Mouse (Mus musculus): ENCODE results near the gene Zfp941. TPM values are rescaled to one million over a fixed set of nuclear protein-coding genes. Genes with fewer than 3 reads are reported as not detected.

Gene Zfp941
- total and polyA plus RNA-seq, 2 experiments from 2014 or later, result 0.11 to 0.45 TPM

DNA sequence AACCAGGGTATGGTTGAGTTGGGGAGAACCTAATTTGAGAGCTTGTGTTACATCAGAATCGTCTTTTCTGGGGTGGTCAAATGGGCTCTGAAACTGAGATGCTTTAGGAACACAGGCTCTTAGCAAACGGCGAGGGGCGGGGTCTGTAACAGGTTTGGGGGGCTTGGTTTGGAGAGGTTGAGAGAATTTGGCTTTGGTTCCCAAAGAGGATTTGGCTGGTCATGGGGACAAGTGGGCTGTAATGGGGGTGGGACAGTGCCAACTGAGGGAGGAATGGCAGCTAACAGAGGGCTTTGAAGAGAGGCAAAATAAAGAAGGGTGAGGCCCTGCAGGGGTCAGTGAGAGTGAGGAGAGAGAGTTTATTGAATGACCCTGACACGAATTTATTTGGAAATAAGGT lies 17.6 kb upstream of the Zfp941 start:
- no peak overlapping the region for H3K4me3 ChIP-seq (ENCODE audit: low read depth, low read length)
- no peak overlapping the region for H3K9ac ChIP-seq (replicated peaks; ENCODE audit: low read depth, low read length)
- no peak for TF ChIP-seq EP300 (IDR thresholded peaks at IDR 0.05; ENCODE audit: low read depth)
- H3K9me3 ChIP-seq (replicated peaks; ENCODE audit: control insufficient read depth, low read length), result no peaks in the 10 kb centered on the region
- 58% methylated on average over 5 of the region's 5 CpGs for WGBS
- no peaks in the 10 kb centered on the region for H3K4me1 ChIP-seq (ENCODE audit: control insufficient read depth, insufficient read depth)
- H3K36me3 ChIP-seq (replicated peaks; ENCODE audit: control insufficient read depth, insufficient read depth, low read length), result no peaks in the 10 kb centered on the region
- peaks cover 34% of the 10 kb centered on the region; the same call in 1 of the 2 replicates for H3K27me3 ChIP-seq (ENCODE audit: control insufficient read depth, insufficient read depth, low read length)
- no peak for ATAC-seq (ENCODE audit: insufficient read depth, low read depth)
- no peak for DNase-seq (ENCODE audit: low spot score)
- no peak overlapping the region for H3K27ac ChIP-seq (ENCODE audit: low read depth)
- H3K4me2 ChIP-seq (ENCODE audit: low read depth, low read length), result no peak overlapping the region

DNA sequence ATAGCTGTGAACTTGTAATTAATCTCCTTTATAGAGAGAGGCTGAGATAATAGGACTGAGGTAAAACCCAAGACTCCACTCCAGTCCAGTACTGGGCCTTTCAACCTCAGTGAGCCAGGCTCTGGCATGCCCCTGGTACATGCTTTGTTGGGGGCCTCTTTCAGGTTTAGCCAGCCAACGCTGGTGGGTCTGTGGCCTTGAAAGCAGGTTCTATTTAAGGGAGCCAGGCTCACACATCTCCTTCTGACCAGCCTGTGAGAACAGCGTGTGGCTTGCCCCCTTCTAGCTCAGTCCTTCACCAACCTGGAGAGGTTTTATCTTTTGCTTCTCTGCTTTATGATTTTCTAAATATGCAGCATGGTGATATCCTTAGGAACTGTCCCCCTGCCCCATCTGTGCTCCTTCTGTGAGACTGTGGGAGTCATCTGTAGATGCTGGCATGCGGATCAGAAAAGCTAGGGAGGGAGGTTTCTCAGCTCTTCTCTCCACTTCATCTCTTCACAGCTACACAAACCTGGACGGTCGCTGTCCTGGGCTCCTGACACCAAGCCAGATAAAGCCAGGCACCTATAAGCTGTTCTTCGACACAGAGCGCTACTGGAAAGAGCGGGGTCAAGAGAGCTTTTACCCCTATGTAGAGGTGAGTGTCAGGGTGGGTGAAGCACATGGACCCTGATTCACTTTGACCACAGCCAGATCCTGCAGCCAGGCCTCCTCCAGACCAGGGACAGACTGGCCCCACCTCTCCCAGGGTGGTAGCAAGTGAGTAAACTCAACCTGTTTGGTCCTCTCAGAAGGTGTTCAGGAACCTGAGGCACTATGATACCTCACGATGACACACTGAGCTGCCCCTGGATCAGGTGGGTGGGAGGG lies 14.5 kb upstream of the Zfp941 start:
- ATAC-seq (ENCODE audit: insufficient read depth, low read depth), result no peak
- peaks cover 22% of the 10 kb centered on the region; the same call in 1 of the 2 replicates for H3K27me3 ChIP-seq (ENCODE audit: control insufficient read depth, insufficient read depth, low read length)
- WGBS, result 68% methylated on average over 9 of the region's 9 CpGs

DNA sequence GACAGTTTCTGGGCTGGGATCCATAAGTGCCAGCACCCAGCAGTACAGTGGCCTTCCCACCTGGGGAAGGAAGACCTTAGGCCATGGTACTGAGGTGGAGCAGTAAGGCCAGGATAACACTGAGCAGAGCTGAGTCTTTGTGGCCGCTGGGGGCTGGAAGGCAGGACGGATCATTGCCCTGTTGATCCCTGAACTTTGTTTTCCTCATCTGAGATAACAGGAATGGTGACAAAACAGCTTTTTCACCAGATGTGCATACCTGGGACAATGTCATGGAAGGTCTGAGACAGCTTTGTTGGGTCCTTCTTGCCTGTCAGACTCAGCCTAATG lies 13.7 kb upstream of the Zfp941 start:
- Histone ChIP-seq H3K4me1 (ENCODE audit: control insufficient read depth, insufficient read depth) (no peaks in the 10 kb centered on the region), H3K9ac (replicated peaks; ENCODE audit: low read depth, low read length) (no peak overlapping the region), H3K27ac (ENCODE audit: low read depth) (no peak overlapping the region), H3K9me3 (replicated peaks; ENCODE audit: control insufficient read depth, low read length) (no peaks in the 10 kb centered on the region), H3K36me3 (replicated peaks; ENCODE audit: control insufficient read depth, insufficient read depth, low read length) (no peaks in the 10 kb centered on the region), H3K4me3 (ENCODE audit: low read depth, low read length) (no peak overlapping the region), H3K4me2 (ENCODE audit: low read depth, low read length) (no peak overlapping the region), H3K27me3 (ENCODE audit: control insufficient read depth, insufficient read depth, low read length) (peaks cover 14% of the 10 kb centered on the region; the same call in 1 of the 2 replicates)
- no peak for DNase-seq (ENCODE audit: low spot score)
- ATAC-seq (ENCODE audit: insufficient read depth, low read depth), result no peak
- TF ChIP-seq CTCF (IDR thresholded peaks at IDR 0.05; ENCODE audit: low read depth) (no peak), EP300 (IDR thresholded peaks at IDR 0.05; ENCODE audit: low read depth) (no peak)
- WGBS, result 49% methylated on average over 2 of the region's 2 CpGs

More for the DNA sequence above, 14.5 kb upstream of the Zfp941 start:
- TF ChIP-seq EP300 (IDR thresholded peaks at IDR 0.05; ENCODE audit: low read depth), result no peak
- no peak for TF ChIP-seq CTCF (IDR thresholded peaks at IDR 0.05; ENCODE audit: low read depth)
- no peak overlapping the region for H3K4me2 ChIP-seq (ENCODE audit: low read depth, low read length)
- H3K36me3 ChIP-seq (replicated peaks; ENCODE audit: control insufficient read depth, insufficient read depth, low read length), result no peaks in the 10 kb centered on the region
- H3K4me3 ChIP-seq (ENCODE audit: low read depth, low read length), result no peak overlapping the region
- H3K27ac ChIP-seq (ENCODE audit: low read depth), result no peak overlapping the region
- no peak overlapping the region for H3K9ac ChIP-seq (replicated peaks; ENCODE audit: low read depth, low read length)
- H3K9me3 ChIP-seq (replicated peaks; ENCODE audit: control insufficient read depth, low read length), result no peaks in the 10 kb centered on the region
- no peaks in the 10 kb centered on the region for H3K4me1 ChIP-seq (ENCODE audit: control insufficient read depth, insufficient read depth)
- DNase-seq (ENCODE audit: low spot score), result no peak

DNA sequence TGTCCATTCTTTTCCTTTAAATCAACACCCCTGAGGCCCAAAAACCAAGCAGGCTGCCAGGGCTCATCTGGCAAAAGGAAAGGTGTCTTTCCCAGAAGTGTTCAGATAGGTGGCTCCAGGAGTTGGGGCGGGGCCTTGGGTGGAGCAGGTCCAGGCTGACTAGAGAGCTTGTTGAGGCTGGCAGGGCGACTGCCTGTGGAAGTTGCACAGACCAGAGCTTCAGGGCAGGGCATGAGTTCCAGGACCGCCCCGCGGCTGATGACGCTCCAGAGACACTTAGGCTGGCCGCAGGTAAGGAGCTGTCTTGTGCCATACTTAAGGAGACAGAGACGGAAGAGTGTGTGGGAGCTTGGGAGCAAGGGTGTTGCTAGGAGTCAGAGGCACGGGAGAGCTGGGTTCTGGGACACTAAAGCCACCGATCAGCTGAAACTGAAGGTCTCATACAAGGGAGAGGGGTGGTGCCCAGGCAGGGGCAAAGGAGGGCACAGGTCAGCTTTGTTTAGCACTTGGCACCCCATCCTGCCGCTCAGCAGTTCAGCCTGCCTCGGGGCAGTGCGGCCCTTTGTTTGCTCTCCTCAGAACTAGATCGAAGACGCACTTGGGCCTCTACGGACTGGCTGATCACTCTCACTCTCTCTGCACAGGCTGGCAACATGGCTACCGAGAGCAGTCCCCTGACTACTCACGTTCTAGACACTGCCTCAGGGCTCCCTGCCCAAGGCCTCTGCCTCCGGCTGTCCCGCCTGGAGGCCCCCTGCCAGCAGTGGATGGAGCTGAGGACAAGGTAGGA lies 13.2 kb upstream of the Zfp941 start, which contains the start of gene Urah:
Gene Urah (plus strand): TSS at position 51 of the 790 bp plus-strand sequence.
- WGBS, result 41% methylated on average over 20 of the region's 20 CpGs
- H3K4me3 ChIP-seq (ENCODE audit: low read depth, low read length), result no peak within 1 kb of the TSS
- no peaks in the 10 kb centered on the region for H3K4me1 ChIP-seq (ENCODE audit: control insufficient read depth, insufficient read depth)
- no peak within 1 kb of the TSS for H3K9ac ChIP-seq (replicated peaks; ENCODE audit: low read depth, low read length)
- no peak within 1 kb of the TSS for H3K27ac ChIP-seq (ENCODE audit: low read depth)
- ATAC-seq (ENCODE audit: insufficient read depth, low read depth) (no peak), DNase-seq (ENCODE audit: low spot score) (no peak)
- H3K4me2 ChIP-seq (ENCODE audit: low read depth, low read length), result no peak within 1 kb of the TSS
- H3K9me3 ChIP-seq (replicated peaks; ENCODE audit: control insufficient read depth, low read length), result no peaks in the 10 kb centered on the region
- H3K36me3 ChIP-seq (replicated peaks; ENCODE audit: control insufficient read depth, insufficient read depth, low read length), result no peaks in the 10 kb centered on the region
- peaks cover 11% of the 10 kb centered on the region; the same call in 1 of the 2 replicates for H3K27me3 ChIP-seq (ENCODE audit: control insufficient read depth, insufficient read depth, low read length)
- TF ChIP-seq CTCF (IDR thresholded peaks at IDR 0.05; ENCODE audit: low read depth) (no peak), EP300 (IDR thresholded peaks at IDR 0.05; ENCODE audit: low read depth) (no peak)

DNA sequence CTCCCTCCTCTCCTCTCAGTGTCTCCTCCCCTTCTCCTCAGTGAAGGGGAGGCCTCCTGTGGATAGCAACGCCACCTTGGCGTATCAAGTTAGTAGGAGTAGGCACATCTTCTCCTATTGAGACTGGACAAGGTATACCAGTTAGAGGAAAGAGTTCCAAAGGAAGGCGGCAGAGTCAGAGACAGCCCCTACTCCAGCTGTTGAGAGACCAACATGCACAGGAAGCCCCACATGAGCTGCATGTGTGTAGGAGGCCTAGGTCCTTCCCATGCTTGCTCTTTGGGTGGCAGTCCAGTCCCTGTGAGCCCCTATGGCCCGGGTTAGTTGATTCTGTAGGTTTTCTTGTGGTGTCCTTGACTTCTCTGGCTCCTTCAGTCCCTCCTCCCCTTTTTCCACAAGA lies 11.4 kb upstream of the Zfp941 start:
- 68% methylated on average over 4 of the region's 4 CpGs for WGBS
- Histone ChIP-seq H3K27me3 (ENCODE audit: control insufficient read depth, insufficient read depth, low read length) (0 out of 2 replicates have a peak, but pooled peaks cover 4% of the 10 kb centered on the region), H3K9ac (replicated peaks; ENCODE audit: low read depth, low read length) (no peak overlapping the region), H3K4me2 (ENCODE audit: low read depth, low read length) (no peak overlapping the region), H3K9me3 (replicated peaks; ENCODE audit: control insufficient read depth, low read length) (no peaks in the 10 kb centered on the region), H3K4me3 (ENCODE audit: low read depth, low read length) (no peak overlapping the region), H3K27ac (ENCODE audit: low read depth) (no peak overlapping the region), H3K36me3 (replicated peaks; ENCODE audit: control insufficient read depth, insufficient read depth, low read length) (no peaks in the 10 kb centered on the region), H3K4me1 (ENCODE audit: control insufficient read depth, insufficient read depth) (no peaks in the 10 kb centered on the region)
- no peak for ATAC-seq (ENCODE audit: insufficient read depth, low read depth)
- TF ChIP-seq EP300 (IDR thresholded peaks at IDR 0.05; ENCODE audit: low read depth) (no peak), CTCF (IDR thresholded peaks at IDR 0.05; ENCODE audit: low read depth) (no peak)
- DNase-seq (ENCODE audit: low spot score), result no peak

Data from heart, postnatal 0 days (tissue).